In genomic region chr13:77049736-77050135, GRCm38 (mm10) we compare ENCODE assay signal across 23 mouse cellular contexts.
A peak's percentile ranks its signal among the peaks of the same experiment; 100 is the strongest.
DNase-seq lines count a peak whose midpoint lies in the region; ATAC-seq and TF ChIP-seq lines count a peak whose summit lies in the region.
"Had no signal": no experiment of that assay in that cellular context is flagged by ENCODE, and none has a peak within 500 bp of the region (broad histone marks: within the 10 kb centered on the region; RNA-seq: fewer than 3 reads in every experiment).

No protein-coding gene starts in this region.

- no peak for ATAC-seq in lung, postnatal 0 days
- ATAC-seq in neural tube, embryonic 15.5 days (ENCODE audit: low FRiP score): no peak
- ATAC-seq: activated CD4-positive, CD25-positive, alpha-beta regulatory T cell, adult 4 months; forebrain, embryonic 14.5 days; forebrain, postnatal 0 days had no signal

- H3K4me3 ChIP-seq in layer of hippocampus, adult 2 months: no peak overlapping the region
- H3K4me3 ChIP-seq in lung, postnatal 0 days (ENCODE audit: low read depth, low read length): no peak overlapping the region
- no peak overlapping the region for H3K4me3 ChIP-seq in neural tube, embryonic 15.5 days (replicated peaks)
- H3K4me3 ChIP-seq: embryonic facial prominence, embryonic 12.5 days; embryonic facial prominence, embryonic 15.5 days; gastrocnemius, adult 2 months; hindbrain, embryonic 12.5 days; hindbrain, embryonic 15.5 days had no signal

- TF ChIP-seq CTCF in layer of hippocampus, adult 2 months (conservative IDR thresholded peaks at IDR 0.05): no peak
- TF ChIP-seq CTCF in lung, postnatal 0 days (IDR thresholded peaks at IDR 0.05): no peak

- H3K27me3 ChIP-seq in lung, postnatal 0 days (replicated peaks; ENCODE audit: insufficient read depth, low read length): no peaks in the 10 kb centered on the region
- H3K27me3 ChIP-seq in neural tube, embryonic 15.5 days (replicated peaks): no peaks in the 10 kb centered on the region
- H3K27me3 ChIP-seq: embryonic facial prominence, embryonic 12.5 days; embryonic facial prominence, embryonic 15.5 days; hindbrain, embryonic 12.5 days; hindbrain, embryonic 15.5 days had no signal

- H3K4me1 ChIP-seq in lung, postnatal 0 days (ENCODE audit: insufficient read depth, low read depth, low read length): no peaks in the 10 kb centered on the region
- H3K4me1 ChIP-seq in neural tube, embryonic 15.5 days: peaks cover 5% of the 10 kb centered on the region
- H3K4me1 ChIP-seq: embryonic facial prominence, embryonic 12.5 days; embryonic facial prominence, embryonic 15.5 days had no signal

- WGBS in lung, postnatal 0 days: 45% methylated on average over 3 of the region's 3 CpGs
- 78% methylated on average over 3 of the region's 3 CpGs for WGBS in neural tube, embryonic 15.5 days

- H3K27ac ChIP-seq in layer of hippocampus, adult 2 months: peak overlapping the region; percentile 40; the same call in 1 of the 2 replicates
- H3K27ac ChIP-seq in lung, postnatal 0 days (ENCODE audit: low read length): no peak overlapping the region
- H3K27ac ChIP-seq in neural tube, embryonic 15.5 days (replicated peaks): no peak overlapping the region
- H3K27ac ChIP-seq: embryonic facial prominence, embryonic 12.5 days; embryonic facial prominence, embryonic 15.5 days; gastrocnemius, adult 2 months; hindbrain, embryonic 12.5 days; hindbrain, embryonic 15.5 days had no signal

- H3K9ac ChIP-seq in lung, postnatal 0 days (replicated peaks; ENCODE audit: low read depth): no peak overlapping the region
- no peak overlapping the region for H3K9ac ChIP-seq in neural tube, embryonic 15.5 days (replicated peaks)
- H3K9ac ChIP-seq: embryonic facial prominence, embryonic 12.5 days; embryonic facial prominence, embryonic 15.5 days; forebrain, postnatal 0 days; hindbrain, embryonic 12.5 days; hindbrain, embryonic 15.5 days had no signal

- DNase-seq in adrenal gland, adult 2 months: peak; percentile 55
- DNase-seq in adrenal gland, postnatal 4 days (ENCODE audit: low spot score in 2 of 2): no peak
- DNase-seq in layer of hippocampus, adult 2 months (ENCODE audit: low spot score in 2 of 2): no peak
- no peak for DNase-seq in layer of hippocampus, adult 9-10 months (ENCODE audit: low spot score)
- peak; percentile 34 for DNase-seq in lung, postnatal 0 days (ENCODE audit: low spot score)
- no peak for DNase-seq in lung, postnatal 4 days
- no peak for DNase-seq in urinary bladder, adult 2 months (ENCODE audit: low spot score)
- DNase-seq: cerebellum, adult 11 months; cerebellum, adult 2 months; cerebellum, adult 9-11 months; cerebellum, postnatal 25 days; forebrain, postnatal 0 days; gastrocnemius, adult 2 months; gastrocnemius, postnatal 14 days; heart, adult 11 months had no signal

- no peaks in the 10 kb centered on the region for H3K36me3 ChIP-seq in lung, postnatal 0 days (ENCODE audit: insufficient read depth, low read length)
- 0 out of 2 replicates have a peak, but pooled peaks cover 2% of the 10 kb centered on the region for H3K36me3 ChIP-seq in neural tube, embryonic 15.5 days
- H3K36me3 ChIP-seq: hindbrain, embryonic 12.5 days; hindbrain, embryonic 15.5 days had no signal

- H3K9me3 ChIP-seq in lung, postnatal 0 days (ENCODE audit: low read length): no peaks in the 10 kb centered on the region
- no peaks in the 10 kb centered on the region for H3K9me3 ChIP-seq in neural tube, embryonic 15.5 days (replicated peaks)
- H3K9me3 ChIP-seq: embryonic facial prominence, embryonic 12.5 days; embryonic facial prominence, embryonic 15.5 days; hindbrain, embryonic 12.5 days; hindbrain, embryonic 15.5 days had no signal

- no peak for TF ChIP-seq EP300 in lung, postnatal 0 days (IDR thresholded peaks at IDR 0.05)

- H3K4me2 ChIP-seq in lung, postnatal 0 days (replicated peaks; ENCODE audit: low read depth, low read length): no peak overlapping the region
- no peak overlapping the region for H3K4me2 ChIP-seq in neural tube, embryonic 15.5 days
- H3K4me2 ChIP-seq: embryonic facial prominence, embryonic 12.5 days; embryonic facial prominence, embryonic 15.5 days; heart, embryonic 11.5 days; hindbrain, embryonic 12.5 days; hindbrain, embryonic 15.5 days had no signal

Comparison
In these comparisons a context has a peak if more than half of its experiments do, and no peak if none do; other contexts are left out.
1. DNase-seq: peak in adrenal gland, adult 2 months (single experiment) and lung, postnatal 0 days (single experiment); none in adrenal gland, postnatal 4 days (0 of 2), layer of hippocampus, adult 2 months (0 of 2), layer of hippocampus, adult 9-10 months (single experiment), lung, postnatal 4 days (0 of 2) and urinary bladder, adult 2 months (single experiment).